Mouse (Mus musculus) R1 (cell line): ENCODE data around the gene Wdr70.
A peak's percentile ranks its signal among the peaks of the same experiment; 100 is the strongest.

Experiments
- DNase-seq: peaks from one replicate; pipeline ENCODE4 v3.0.0-alpha.2; 2018; ENCODE audit warnings: low read depth, low spot score

The Wdr70 gene

DNA sequence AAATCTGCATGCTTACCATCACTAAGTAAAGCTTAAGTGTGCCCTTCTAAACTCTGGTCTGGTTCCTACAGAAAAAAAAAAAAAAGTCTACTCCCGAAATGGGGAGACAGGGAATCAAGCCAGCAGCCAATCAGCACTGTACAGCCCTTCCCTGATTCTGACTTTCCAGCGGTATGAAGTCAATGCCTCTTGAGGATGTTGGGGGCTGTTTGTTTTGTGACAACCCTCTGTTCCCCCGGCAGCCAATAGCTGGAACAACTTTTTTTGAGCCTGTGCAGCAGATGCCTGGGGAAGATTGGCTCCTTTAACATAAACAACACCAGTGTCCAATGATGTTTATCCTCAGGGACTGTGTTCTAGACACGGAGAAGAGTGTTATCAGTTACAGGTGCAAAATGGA lies 164.4 kb downstream of the Wdr70 start:
- DNase-seq: no peak

- DNase-seq: no peak
These were observed 164.9 kb downstream of the Wdr70 start for GRCm38 (mm10) chr15:7934105-7934504.

DNA sequence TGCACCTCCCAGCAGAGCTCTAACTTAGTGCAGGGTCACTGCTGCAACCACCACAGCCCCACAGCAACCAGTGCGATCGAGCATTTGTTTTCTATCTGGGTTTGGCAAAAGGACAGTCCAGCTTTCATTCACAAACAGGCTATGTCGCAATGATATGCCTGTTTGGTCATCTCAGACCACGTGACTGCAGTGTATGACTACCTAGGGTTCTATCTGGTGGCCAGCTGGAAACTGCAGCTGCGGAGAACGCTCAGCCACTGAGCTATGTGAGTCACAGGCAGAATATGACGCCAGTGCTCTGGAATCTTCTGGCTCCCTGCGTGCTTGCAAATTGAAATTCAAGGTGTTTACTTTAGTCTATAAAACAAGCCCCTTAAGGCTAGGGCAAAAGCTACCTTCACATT lies 167.4 kb downstream of the Wdr70 start:
- no peak for DNase-seq

- peak; percentile 40 for DNase-seq
These were observed 173.6 kb downstream of the Wdr70 start for GRCm38 (mm10) chr15:7925382-7925781.

DNA sequence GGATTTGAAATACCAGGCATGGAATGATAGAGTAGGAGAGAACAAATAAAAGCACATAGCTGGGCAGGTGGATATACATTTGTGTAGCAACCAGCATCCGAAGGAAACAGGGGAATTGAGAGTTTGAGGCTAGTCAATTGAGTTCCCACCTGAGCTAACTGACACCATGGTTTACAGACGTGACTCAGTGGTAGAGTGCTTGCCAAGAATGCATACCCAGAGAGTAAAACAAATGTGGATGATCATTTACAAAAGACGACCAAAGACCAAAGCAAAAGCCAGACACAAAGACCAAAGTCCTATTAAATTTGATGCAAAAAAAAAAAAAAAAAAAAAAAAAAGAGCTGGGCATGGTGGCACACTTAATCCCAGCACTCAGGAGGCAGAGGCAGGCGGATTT lies 175.7 kb downstream of the Wdr70 start:
- no peak for DNase-seq

- DNase-seq: no peak
These were observed 176.5 kb downstream of the Wdr70 start for GRCm38 (mm10) chr15:7922291-7923037.

GRCm38 (mm10) chr15:7921124-7921523 lies 177.9 kb downstream of the Wdr70 start:
- DNase-seq: no peak

DNA sequence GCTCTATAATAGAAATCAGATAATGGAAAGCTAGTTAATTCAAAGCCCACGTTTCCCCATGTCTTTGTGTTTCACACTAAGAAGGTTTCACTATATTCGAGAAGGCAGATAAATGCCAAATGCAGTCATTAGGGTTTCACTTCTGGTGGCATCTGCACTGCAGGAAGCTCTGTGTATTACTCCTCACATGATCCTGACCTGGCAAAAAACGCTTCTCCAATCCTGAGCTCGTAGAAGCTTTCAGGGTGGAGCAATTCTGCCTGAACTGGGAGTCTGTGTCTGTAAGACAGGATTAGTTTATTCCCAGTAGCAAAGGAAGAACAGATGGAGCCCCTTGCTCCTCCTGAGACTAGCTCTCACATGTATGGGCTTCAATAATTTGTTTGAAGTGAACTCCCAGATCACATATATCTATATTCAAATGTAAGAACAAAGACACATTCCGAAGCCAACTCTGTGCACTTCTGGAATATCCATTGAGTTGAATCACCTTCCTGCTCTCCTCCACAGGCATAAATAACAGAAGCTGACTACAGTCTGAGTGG lies 192.4 kb downstream of the Wdr70 start:
- DNase-seq: no peak

GRCm38 (mm10) chr15:7899286-7899685 lies 199.7 kb downstream of the Wdr70 start:
- DNase-seq: peak; percentile 57

GRCm38 (mm10) chr15:7891547-7892282 lies 207.3 kb downstream of the Wdr70 start:
- no peak for DNase-seq

- DNase-seq: no peak
These were observed 208.7 kb downstream of the Wdr70 start for GRCm38 (mm10) chr15:7890286-7890685.

DNA sequence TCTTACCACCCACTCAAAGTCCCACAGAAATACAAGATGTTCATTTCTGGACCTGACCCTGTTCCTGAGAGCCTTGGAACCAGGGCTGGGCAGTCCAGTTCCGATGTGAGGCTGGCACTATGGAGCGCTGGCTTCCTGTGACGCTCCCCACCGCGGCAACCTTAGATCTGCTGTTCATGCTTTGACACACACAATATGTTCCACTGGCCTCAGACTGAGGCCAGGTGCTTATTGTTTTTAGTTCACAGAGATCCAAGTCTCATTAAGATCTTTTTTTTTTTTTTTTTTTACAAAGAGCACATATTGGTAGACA lies 209.7 kb downstream of the Wdr70 start:
- DNase-seq: no peak

DNA sequence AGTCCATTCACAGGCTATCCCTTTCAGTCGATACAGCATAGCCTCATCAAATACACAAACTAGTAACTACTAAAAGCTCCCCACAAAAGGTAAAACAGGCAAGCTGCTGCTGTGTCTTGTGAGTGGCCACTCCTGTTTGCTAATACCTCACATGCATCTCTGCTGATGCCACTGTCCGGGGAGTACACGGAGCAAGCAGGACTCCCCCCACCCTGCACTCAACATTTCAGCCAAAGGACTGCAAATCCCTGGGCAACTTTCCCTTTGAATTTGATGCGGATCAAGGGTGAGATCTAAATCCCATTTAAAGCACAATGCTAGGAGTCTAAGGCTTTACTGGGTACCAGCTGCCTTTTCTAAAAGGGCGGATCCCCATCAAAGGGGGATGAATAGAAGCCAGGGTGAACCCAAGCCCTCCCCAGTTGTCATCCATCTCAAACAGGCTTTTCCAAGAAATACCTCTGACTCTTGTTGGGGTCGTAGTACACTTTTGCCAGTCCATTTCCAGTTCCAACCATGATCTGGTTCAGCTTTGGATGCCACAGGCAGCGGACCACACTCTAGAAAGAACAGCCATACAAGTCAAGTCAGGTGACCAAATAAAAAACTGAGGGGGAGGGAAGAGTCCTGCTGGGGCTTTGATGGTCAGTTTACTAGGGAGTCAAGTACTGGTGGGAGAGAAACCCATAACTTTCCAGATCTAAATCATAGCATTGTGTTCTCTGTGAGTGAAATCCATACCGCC lies 210.2 kb downstream of the Wdr70 start:
- DNase-seq: no peak

DNA sequence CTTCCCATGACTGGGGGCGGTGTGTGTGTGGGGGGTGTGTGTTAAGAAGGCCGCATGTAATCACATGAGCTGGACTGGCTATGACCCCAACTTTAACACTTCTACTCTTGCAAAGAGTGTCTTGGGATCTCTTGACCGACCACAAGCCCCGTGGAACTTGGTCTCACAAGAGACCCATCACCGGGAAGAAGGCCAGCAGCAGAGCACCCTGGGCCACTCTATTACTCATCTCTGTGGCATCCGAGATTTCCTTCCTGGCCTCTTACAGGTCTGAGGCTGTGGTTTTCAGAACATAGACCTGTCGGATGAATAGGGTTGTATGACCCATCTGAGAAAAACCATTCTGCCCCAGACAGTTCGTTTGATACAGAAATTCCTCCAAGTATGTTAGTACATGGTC lies 212.4 kb downstream of the Wdr70 start:
- no peak for DNase-seq

DNA sequence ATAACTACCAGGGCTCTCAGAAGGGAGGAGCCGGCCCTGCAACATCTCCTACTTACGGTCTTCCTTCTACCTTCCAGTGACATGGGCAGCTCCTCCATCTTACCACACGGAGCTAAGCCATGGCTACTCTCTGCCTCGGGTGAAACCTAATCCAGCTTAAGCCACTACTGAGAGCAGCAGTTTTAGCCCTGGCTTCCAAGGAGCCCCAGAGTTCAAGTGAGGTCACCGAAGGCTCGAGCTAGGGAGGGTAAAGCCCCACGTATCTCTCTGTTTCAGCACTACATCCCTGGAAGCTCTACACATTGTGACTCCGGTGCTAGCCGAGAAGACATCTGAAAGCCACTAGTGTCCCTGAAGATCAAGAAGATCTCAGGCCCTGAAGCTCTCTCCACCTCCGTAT lies 213.9 kb downstream of the Wdr70 start:
- DNase-seq: no peak

GRCm38 (mm10) chr15:7884181-7884580 lies 214.8 kb downstream of the Wdr70 start:
- DNase-seq: no peak

DNA sequence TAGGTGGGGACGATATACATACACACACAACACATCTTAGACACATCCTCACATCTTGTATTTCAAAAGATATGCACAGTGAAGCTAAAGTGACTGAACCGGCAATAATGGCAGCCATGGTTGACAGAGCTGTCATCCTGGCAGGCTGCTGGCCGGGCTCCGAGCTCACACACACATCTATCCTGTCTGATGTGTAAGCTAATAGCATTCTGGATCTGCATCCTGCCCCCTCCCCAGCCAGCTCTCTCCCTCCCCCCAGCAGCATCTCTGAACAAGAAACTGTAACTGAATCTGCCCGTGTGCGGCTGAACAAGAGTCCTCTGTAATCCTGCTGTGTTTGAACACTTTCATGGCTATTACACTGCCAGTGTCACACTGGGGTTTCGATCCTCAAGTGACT lies 219.1 kb downstream of the Wdr70 start:
- DNase-seq: no peak

- no peak for DNase-seq
These were observed 220.1 kb downstream of the Wdr70 start for GRCm38 (mm10) chr15:7878861-7879260.

- no peak for DNase-seq
These were observed 221.2 kb downstream of the Wdr70 start for GRCm38 (mm10) chr15:7877560-7878467.

GRCm38 (mm10) chr15:7875879-7876278 lies 223.1 kb downstream of the Wdr70 start:
- DNase-seq: no peak

DNA sequence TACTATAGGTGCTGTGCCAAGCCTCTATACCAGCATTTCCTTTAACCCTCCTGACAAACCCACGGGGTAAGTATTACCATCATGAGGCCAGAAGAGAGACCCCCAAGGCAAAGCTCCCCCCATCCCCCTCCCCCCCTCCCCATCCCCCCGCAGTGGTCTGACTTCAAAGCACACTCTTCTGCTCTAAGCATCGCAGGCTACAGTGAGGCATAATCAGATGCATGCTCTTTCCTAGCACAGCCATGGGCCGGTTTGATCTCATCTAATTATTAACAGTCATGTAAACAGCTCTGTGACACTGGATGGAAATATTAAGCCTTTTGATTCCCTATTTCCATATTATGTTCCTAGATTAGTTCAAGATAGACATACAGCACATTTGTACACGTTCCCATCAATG lies 226.5 kb downstream of the Wdr70 start:
- no peak for DNase-seq
